Mouse (Mus musculus): ENCODE results near the gene Car2.

Gene Car2

DNA sequence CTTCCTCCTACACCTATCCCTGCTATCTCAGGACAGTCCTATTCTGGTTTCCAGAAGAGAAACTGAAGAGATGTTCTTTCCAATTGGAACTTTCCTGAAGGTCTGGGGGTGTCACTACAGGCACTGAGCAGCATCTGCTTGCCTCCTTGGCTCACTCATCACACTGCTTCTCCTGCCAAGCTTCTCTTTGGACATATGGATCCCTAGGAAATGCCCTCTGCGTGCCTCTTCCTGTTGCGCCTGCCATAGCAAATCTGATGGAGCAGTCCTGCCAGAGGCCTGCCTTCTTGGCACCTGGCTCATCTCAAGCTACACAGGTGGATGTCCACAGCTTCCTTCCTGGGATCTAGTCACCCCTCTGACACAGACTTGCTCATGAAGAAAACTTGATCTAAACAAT, 64.0 kb downstream of the Car2 start:
- peak; percentile 73 to 83 for DNase-seq
